Mouse (Mus musculus): Measurements from ENCODE around the gene Piezo1. TPM values are rescaled to one million over a fixed set of nuclear protein-coding genes. Genes with fewer than 3 reads are reported as not detected.

Gene Piezo1
- polyA plus RNA-seq (2012; rRNA removed), result 7.6 and 7.7 TPM in 2 replicates

DNA sequence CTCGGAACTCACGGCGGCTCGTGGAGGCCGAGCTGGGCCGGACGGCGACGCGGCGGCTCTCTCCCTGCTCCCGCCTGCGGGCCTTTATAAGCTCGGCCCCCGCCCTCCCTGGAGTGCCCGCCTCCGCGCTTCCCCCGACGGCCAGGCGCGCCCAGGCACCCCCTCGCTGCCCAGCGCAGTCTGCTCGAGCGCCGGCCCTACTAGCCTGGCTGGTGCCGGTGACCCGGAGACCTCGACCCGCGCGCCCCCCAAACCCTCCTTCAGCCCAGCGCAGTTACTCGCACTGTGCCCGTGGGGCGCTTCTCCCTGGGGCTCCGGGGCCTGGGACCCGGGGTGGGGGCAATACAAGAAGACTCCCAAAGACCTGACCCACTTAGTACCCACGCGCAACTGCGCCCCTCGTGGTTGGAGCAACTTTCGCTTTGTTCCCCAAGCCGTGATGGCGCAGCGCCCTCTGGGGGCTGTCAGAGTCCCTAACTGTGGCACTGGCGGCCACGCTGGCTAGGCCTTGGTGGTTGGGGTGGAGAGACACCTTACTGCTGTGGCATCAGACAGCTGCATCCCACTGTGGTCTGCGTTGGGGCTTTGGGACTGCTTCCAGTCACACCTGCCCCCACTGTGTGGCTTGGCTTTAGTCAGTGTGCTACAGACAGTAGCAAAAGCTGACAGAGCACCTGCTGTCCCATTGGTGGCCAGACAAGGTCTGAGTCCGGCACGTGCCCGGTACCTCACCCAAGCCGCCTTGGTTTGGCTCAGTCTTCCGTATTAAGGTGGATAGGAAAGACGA is at the start of gene Piezo1:
Gene Piezo1 (minus strand): TSS at position 65 of the 787 bp plus-strand sequence.
- no peak within 1 kb of the TSS for H3K27ac ChIP-seq (ENCODE audit: insufficient read depth, low read length)
- no peak for TF ChIP-seq POLR2A (IDR thresholded peaks at IDR 0.05; ENCODE audit: extremely low read depth, insufficient read depth, low read length)
- TF ChIP-seq CTCF (IDR thresholded peaks at IDR 0.05; ENCODE audit: extremely low read depth, insufficient read depth, low read length), result peak; percentile 97
- H3K4me3 ChIP-seq (ENCODE audit: insufficient read depth, low read length), result peak within 1 kb of the TSS; percentile 0
- H3K4me1 ChIP-seq (ENCODE audit: control insufficient read depth, insufficient read depth, low read length), result peaks cover 15% of the 10 kb centered on the region

GRCm38 (mm10) chr8:122600666-122601065 is 49.5 kb upstream of the Piezo1 start:
- TF ChIP-seq POLR2A (IDR thresholded peaks at IDR 0.05; ENCODE audit: extremely low read depth, insufficient read depth, low read length), result no peak
- no peak for TF ChIP-seq CTCF (IDR thresholded peaks at IDR 0.05; ENCODE audit: extremely low read depth, insufficient read depth, low read length)
- H3K4me3 ChIP-seq (ENCODE audit: insufficient read depth, low read length), result no peak overlapping the region
- no peak overlapping the region for H3K27ac ChIP-seq (ENCODE audit: insufficient read depth, low read length)

DNA sequence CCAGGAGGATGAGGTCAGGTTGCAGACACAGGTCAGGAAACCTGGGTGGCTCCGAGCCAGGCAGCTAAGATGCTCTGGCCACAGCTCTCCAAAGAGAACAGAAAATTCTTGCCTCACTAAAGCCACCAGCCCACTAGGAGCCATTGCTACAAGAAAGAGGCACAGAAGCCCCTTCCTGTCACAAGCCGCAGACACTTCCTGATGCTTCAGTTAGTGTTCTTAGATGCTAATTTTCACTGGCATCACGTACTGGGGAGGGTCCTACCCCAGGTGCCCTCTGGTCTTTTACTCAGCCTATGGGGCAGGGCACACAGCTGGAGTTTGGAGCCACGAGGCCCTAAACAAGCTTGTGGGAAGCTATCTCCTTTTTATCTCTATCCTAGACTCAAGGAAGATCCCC is 44.9 kb upstream of the Piezo1 start:
- Histone ChIP-seq H3K4me3 (ENCODE audit: insufficient read depth, low read length) (no peak overlapping the region), H3K4me1 (ENCODE audit: control insufficient read depth, insufficient read depth, low read length) (no peaks in the 10 kb centered on the region), H3K27ac (ENCODE audit: insufficient read depth, low read length) (no peak overlapping the region)
- TF ChIP-seq POLR2A (IDR thresholded peaks at IDR 0.05; ENCODE audit: extremely low read depth, insufficient read depth, low read length), result no peak
- no peak for TF ChIP-seq CTCF (IDR thresholded peaks at IDR 0.05; ENCODE audit: extremely low read depth, insufficient read depth, low read length)

More at GRCm38 (mm10) chr8:122600666-122601065, 49.5 kb upstream of the Piezo1 start:
- H3K4me1 ChIP-seq (ENCODE audit: control insufficient read depth, insufficient read depth, low read length), result no peaks in the 10 kb centered on the region

GRCm38 (mm10) chr8:122593783-122594507 is 42.8 kb upstream of the Piezo1 start:
- Histone ChIP-seq H3K4me3 (ENCODE audit: insufficient read depth, low read length) (no peak overlapping the region), H3K27ac (ENCODE audit: insufficient read depth, low read length) (no peak overlapping the region), H3K4me1 (ENCODE audit: control insufficient read depth, insufficient read depth, low read length) (no peaks in the 10 kb centered on the region)
- TF ChIP-seq CTCF (IDR thresholded peaks at IDR 0.05; ENCODE audit: extremely low read depth, insufficient read depth, low read length), result no peak
- TF ChIP-seq POLR2A (IDR thresholded peaks at IDR 0.05; ENCODE audit: extremely low read depth, insufficient read depth, low read length), result no peak

DNA sequence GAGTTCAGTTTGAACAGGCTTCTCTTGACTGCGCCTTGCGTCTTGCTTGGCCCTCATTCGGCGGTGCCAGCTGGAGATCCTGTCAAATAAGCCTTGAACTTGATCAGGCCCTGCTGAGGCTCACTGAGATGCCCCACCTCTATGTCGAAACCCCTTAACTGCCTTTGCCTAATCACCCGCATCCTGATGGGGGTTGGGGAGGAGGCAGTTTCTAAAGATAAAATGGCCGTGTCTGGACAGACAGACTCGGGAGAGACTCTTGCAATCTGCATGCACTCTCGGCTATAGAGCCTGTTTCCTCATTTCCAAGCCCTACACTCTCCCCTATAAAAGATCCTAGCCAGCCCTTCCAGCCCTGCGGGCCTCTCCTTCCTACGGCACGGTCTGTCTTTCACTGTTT is 42.1 kb upstream of the Piezo1 start:
- H3K27ac ChIP-seq (ENCODE audit: insufficient read depth, low read length), result no peak overlapping the region
- TF ChIP-seq POLR2A (IDR thresholded peaks at IDR 0.05; ENCODE audit: extremely low read depth, insufficient read depth, low read length), result no peak
- no peak for TF ChIP-seq CTCF (IDR thresholded peaks at IDR 0.05; ENCODE audit: extremely low read depth, insufficient read depth, low read length)

GRCm38 (mm10) chr8:122586749-122587148 is 35.6 kb upstream of the Piezo1 start:
- H3K27ac ChIP-seq (ENCODE audit: insufficient read depth, low read length), result no peak overlapping the region
- H3K4me1 ChIP-seq (ENCODE audit: control insufficient read depth, insufficient read depth, low read length), result no peaks in the 10 kb centered on the region
- TF ChIP-seq CTCF (IDR thresholded peaks at IDR 0.05; ENCODE audit: extremely low read depth, insufficient read depth, low read length), result no peak
- TF ChIP-seq POLR2A (IDR thresholded peaks at IDR 0.05; ENCODE audit: extremely low read depth, insufficient read depth, low read length), result no peak

More for the DNA sequence above, 42.1 kb upstream of the Piezo1 start:
- Histone ChIP-seq H3K4me1 (ENCODE audit: control insufficient read depth, insufficient read depth, low read length) (no peaks in the 10 kb centered on the region), H3K4me3 (ENCODE audit: insufficient read depth, low read length) (no peak overlapping the region)

DNA sequence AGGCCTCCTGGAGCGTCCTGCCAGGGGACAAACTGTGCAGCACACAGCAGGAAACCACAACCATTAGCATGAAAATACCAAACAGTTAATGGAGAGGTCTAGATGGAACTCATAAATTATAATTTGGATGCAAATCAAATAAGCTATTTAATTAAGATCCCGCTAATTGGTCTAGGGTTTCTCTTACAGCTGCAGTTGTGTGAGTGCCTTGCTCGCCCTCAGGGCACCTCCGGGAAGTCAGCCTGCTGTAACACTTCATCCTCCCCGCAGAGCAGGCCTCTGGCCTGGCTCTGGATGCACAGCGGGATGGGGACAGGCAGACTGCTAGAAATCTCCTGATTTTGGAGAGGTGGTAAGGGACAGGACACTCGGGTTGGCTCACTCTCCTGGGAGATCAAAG is 35.0 kb upstream of the Piezo1 start:
- TF ChIP-seq CTCF (IDR thresholded peaks at IDR 0.05; ENCODE audit: extremely low read depth, insufficient read depth, low read length) (no peak), POLR2A (IDR thresholded peaks at IDR 0.05; ENCODE audit: extremely low read depth, insufficient read depth, low read length) (no peak)
- no peaks in the 10 kb centered on the region for H3K4me1 ChIP-seq (ENCODE audit: control insufficient read depth, insufficient read depth, low read length)
- H3K27ac ChIP-seq (ENCODE audit: insufficient read depth, low read length), result no peak overlapping the region

More at GRCm38 (mm10) chr8:122586749-122587148, 35.6 kb upstream of the Piezo1 start:
- H3K4me3 ChIP-seq (ENCODE audit: insufficient read depth, low read length), result no peak overlapping the region

GRCm38 (mm10) chr8:122585411-122585891 is 34.3 kb upstream of the Piezo1 start:
- Histone ChIP-seq H3K27ac (ENCODE audit: insufficient read depth, low read length) (no peak overlapping the region), H3K4me1 (ENCODE audit: control insufficient read depth, insufficient read depth, low read length) (no peaks in the 10 kb centered on the region), H3K4me3 (ENCODE audit: insufficient read depth, low read length) (no peak overlapping the region)
- TF ChIP-seq CTCF (IDR thresholded peaks at IDR 0.05; ENCODE audit: extremely low read depth, insufficient read depth, low read length) (no peak), POLR2A (IDR thresholded peaks at IDR 0.05; ENCODE audit: extremely low read depth, insufficient read depth, low read length) (no peak)

More for the DNA sequence above, 35.0 kb upstream of the Piezo1 start:
- no peak overlapping the region for H3K4me3 ChIP-seq (ENCODE audit: insufficient read depth, low read length)

DNA sequence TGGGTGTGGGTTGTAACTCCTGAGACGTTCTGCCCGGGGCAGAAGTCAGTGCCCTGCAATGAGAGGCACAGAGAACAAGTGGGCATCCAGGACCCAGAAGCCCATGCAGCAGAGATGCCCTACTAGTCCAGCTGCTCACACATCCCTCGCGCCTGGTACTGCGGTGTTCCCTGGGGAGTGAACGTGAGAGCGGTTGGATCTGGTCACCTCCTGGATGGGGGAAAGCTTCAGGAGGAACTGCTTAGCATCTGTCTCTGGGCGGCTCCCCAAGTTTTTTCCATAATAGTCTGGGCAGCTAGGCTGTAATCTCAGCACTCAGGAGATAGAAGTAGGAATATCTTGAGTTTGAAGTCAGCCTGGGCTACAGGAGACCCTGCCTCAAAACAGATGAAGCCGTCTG is 33.9 kb upstream of the Piezo1 start:
- TF ChIP-seq POLR2A (IDR thresholded peaks at IDR 0.05; ENCODE audit: extremely low read depth, insufficient read depth, low read length), result no peak
- no peak for TF ChIP-seq CTCF (IDR thresholded peaks at IDR 0.05; ENCODE audit: extremely low read depth, insufficient read depth, low read length)
- Histone ChIP-seq H3K27ac (ENCODE audit: insufficient read depth, low read length) (no peak overlapping the region), H3K4me3 (ENCODE audit: insufficient read depth, low read length) (no peak overlapping the region), H3K4me1 (ENCODE audit: control insufficient read depth, insufficient read depth, low read length) (no peaks in the 10 kb centered on the region)
